Mouse (Mus musculus): ENCODE data around the gene Gcnt2. TPM values are rescaled to one million over a fixed set of nuclear protein-coding genes. Genes with fewer than 3 reads are reported as not detected.
A peak's percentile ranks its signal among the peaks of the same experiment; 100 is the strongest.
"Not testable (repeated sequence)": the region's sequence is repeated elsewhere in the genome, so short reads cannot be mapped to it uniquely, and the experiment has no call there.

Gcnt2 gene
- polyA plus RNA-seq, 1 experiment from 2014 or later: 3.9 TPM

DNA sequence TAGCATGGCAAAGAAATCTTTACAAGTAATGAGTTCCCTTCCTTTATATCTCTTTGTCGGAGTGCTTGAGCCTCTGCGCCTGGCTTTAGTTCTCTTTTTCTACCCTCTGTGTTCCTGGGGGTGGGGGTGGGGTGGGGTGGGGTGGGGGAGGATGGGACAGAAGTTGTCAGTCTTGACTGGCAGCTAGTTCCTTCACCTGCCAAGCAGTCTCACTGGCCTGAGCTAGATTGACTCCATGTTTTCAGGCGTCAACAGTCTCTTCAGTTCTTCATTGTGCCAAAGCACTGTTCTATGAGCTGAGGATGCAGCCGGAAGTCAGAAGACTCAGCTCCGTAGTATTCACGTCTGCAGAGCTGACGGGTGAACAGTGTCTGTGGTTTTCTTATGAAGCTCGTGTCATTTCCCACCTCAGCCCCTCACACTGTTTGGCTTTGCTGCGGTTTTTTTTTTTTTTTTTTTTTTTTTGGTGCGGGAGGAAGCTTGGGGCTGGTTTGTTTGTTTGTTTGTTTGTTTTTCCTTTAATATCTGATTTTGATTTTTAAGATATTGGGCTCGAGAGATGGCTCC is 62.8 kb downstream of the Gcnt2 start:
- no peaks in the 10 kb centered on the region for H3K9me3 ChIP-seq (replicated peaks)
- peaks cover 18% of the 10 kb centered on the region for H3K4me1 ChIP-seq (replicated peaks)
- H3K4me2 ChIP-seq: no peak overlapping the region
- H3K36me3 ChIP-seq: no peaks in the 10 kb centered on the region
- ATAC-seq (ENCODE audit: insufficient number of reproducible peaks, low FRiP score): no peak
- peaks cover 16% of the 10 kb centered on the region for H3K27me3 ChIP-seq (replicated peaks)
- no peak overlapping the region for H3K27ac ChIP-seq (ENCODE audit: poor library complexity, severe bottlenecking)
- WGBS: 80% methylated on average over 11 of the region's 11 CpGs
- H3K9ac ChIP-seq: no peak overlapping the region
- H3K4me3 ChIP-seq: no peak overlapping the region

DNA sequence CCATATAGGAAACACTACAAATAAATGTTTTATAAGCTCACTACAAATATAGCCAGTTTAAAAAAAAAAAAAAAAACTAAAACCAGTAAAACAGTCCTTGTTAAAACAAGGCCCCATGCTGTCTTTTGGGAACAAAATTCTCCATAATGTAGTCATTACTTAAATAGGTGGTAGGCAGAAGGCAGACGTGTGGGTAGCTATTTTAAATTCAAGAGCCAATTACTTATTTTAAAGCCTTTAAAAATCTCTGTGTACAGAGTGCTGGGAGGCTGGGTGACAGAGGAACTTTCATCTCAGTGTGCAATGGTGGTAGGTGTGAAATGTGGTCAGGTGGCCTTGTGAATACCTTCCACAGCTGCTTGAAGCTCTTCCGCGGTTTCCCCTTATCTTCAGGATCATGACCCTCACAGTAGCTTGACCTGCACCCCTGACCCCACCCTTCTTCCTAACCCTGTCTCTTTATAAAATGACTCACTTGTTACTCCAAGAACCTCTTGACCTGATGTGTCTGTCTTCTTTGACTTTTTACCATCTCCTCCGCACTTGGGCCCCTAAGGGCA is 64.3 kb downstream of the Gcnt2 start:
- Histone ChIP-seq H3K27ac (ENCODE audit: poor library complexity, severe bottlenecking) (no peak overlapping the region), H3K27me3 (replicated peaks) (peaks cover 9% of the 10 kb centered on the region), H3K9me3 (replicated peaks) (no peaks in the 10 kb centered on the region), H3K4me2 (no peak overlapping the region), H3K9ac (no peak overlapping the region), H3K4me1 (replicated peaks) (peaks cover 12% of the 10 kb centered on the region), H3K36me3 (no peaks in the 10 kb centered on the region), H3K4me3 (no peak overlapping the region)
- ATAC-seq (ENCODE audit: insufficient number of reproducible peaks, low FRiP score): no peak
- WGBS: 63% methylated on average over 4 of the region's 4 CpGs

DNA sequence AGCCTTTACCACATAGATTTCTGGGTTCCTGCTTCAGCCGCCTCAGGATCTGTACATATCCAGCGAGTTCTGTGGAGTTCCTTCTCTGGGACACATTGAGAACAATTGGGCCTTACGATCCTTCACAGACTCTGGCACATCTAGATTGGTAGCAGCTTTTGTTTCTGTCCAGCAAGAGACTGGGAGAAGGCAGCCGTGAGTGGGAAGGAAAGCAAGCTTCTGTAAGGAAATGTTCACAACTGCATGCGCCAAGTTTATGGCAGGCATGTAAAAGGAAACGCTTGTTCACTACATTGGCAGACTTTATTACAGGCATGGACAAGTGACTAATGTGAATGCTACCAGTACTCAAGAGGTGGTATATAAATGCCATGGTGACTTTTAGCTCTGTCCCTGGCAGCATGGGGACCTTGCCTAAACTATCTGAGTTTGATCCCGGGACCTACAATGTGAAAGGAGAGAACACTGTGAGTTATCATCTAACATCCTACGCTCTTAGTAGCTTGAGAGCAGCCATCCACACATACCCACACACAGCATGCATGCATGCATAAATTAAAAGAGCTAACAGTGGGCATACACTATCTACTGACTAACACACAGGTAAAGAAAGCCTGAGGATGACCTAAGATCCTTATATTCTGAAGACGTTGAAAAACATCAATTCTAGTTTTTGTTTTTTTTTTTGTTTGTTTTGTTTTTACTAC is 68.8 kb downstream of the Gcnt2 start:
- Histone ChIP-seq H3K4me1 (replicated peaks) (peaks cover 11% of the 10 kb centered on the region; the same call in 1 of the 2 replicates), H3K36me3 (no peaks in the 10 kb centered on the region), H3K27me3 (replicated peaks) (no peaks in the 10 kb centered on the region), H3K9me3 (replicated peaks) (no peaks in the 10 kb centered on the region), H3K4me3 (no peak overlapping the region), H3K9ac (no peak overlapping the region), H3K4me2 (no peak overlapping the region), H3K27ac (ENCODE audit: poor library complexity, severe bottlenecking) (no peak overlapping the region)
- ATAC-seq (ENCODE audit: insufficient number of reproducible peaks, low FRiP score): no peak
- WGBS: 75% methylated on average over 9 of the region's 9 CpGs

DNA sequence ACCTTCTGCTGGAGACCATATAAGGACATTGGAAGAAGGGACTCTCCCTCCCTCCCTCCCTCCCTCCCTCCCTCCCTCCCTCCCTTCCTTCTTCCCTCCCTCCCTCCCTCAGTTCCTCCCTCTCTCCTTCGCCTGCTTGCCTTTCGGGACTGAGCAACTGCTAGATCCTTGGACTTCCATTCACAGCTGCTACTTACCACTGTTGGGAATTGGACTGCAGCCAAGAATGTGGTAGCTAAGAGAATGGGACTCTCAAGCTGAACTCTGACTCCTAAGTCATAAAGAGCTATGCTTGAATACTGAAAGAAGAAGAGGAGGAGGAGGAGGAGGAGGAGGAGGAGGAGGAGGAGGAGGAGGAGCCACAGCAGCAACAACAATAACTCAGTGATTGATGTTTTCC is 72.3 kb downstream of the Gcnt2 start:
- Histone ChIP-seq H3K4me2 (peak overlapping the region; percentile 19; the same call in 1 of the 2 replicates), H3K27ac (ENCODE audit: poor library complexity, severe bottlenecking) (0 out of 2 replicates have a peak overlapping the region, but pooled peaks have one; percentile 27), H3K4me1 (replicated peaks) (peaks cover 11% of the 10 kb centered on the region; the same call in 1 of the 2 replicates)
- H3K9me3 ChIP-seq (replicated peaks); H3K4me3 ChIP-seq; H3K27me3 ChIP-seq (replicated peaks); H3K36me3 ChIP-seq; H3K9ac ChIP-seq: not testable (repeated sequence)
- peak; percentile 73; the same call in 1 of the 2 replicates for ATAC-seq (ENCODE audit: insufficient number of reproducible peaks, low FRiP score)
- no CpG with 5 or more reads among the region's 2 CpGs for WGBS

DNA sequence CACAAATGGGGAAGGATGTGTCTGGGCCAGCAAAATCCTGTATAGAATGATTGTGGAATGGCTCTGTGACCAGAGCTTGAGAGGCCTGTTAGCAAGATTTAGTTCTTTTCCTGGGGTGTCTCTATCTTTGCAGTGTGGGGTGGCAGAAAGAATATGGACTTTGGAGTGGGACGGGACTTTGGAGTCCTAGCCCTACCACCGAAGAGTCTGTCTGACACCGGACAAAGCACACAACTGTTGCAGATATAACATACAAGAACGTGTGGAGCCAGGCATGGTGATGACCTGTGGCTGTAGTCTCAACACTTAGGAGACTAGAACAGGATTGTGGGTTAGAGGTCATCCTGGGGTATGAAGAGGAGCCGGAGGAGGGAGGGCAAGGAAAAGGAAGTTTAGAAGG is 73.0 kb downstream of the Gcnt2 start:
- Histone ChIP-seq H3K4me3 (no peak overlapping the region), H3K27ac (ENCODE audit: poor library complexity, severe bottlenecking) (no peak overlapping the region), H3K4me2 (no peak overlapping the region), H3K4me1 (replicated peaks) (peaks cover 15% of the 10 kb centered on the region; the same call in 1 of the 2 replicates), H3K27me3 (replicated peaks) (no peaks in the 10 kb centered on the region), H3K9me3 (replicated peaks) (no peaks in the 10 kb centered on the region), H3K36me3 (no peaks in the 10 kb centered on the region), H3K9ac (no peak overlapping the region)
- WGBS: 75% methylated on average over 5 of the region's 5 CpGs
- ATAC-seq (ENCODE audit: insufficient number of reproducible peaks, low FRiP score): no peak

DNA sequence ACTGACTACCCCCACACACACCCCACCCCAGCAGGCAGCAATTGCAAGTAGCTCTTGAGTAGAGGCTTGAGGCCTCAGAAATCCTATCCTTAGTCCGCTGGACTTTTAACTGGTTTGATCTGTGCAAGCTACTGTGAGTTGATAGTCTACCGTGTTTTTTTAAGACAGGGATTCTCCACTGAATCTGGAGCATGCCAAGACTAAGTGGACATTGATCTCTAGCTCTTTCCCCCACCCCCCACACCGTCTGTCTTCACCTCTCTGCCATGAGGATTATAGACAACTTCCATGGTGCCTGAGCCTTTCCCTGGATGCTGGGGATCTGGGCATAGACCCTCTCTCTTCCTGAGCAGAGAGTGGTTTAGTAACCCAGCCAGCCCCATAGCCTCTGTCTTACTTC is 74.8 kb downstream of the Gcnt2 start:
- no peak for ATAC-seq (ENCODE audit: insufficient number of reproducible peaks, low FRiP score)
- H3K4me2 ChIP-seq: no peak overlapping the region
- WGBS: 54% methylated on average over 3 of the region's 3 CpGs

DNA sequence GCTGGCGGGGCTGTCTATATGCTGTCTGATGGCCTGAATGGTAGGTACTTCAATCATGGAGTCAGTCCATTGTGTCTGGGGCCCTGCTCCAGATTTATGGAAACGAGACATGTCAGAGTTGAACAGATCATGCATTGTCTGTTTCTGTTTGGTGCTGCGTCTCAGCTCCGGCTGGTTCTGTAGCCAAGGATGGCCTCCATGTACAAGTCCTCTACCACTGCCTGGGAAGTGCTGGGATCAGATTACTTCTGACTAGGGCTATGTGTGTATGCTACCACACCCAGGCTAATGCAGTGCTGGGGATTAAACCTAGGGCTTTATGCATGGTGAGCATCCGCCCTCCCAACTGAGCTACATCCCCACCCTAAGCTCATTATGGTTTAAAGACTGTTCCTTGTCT is 78.0 kb downstream of the Gcnt2 start:
- Histone ChIP-seq H3K9me3 (replicated peaks) (no peaks in the 10 kb centered on the region), H3K36me3 (no peaks in the 10 kb centered on the region), H3K4me3 (no peak overlapping the region), H3K27ac (ENCODE audit: poor library complexity, severe bottlenecking) (no peak overlapping the region), H3K9ac (no peak overlapping the region), H3K4me2 (no peak overlapping the region), H3K27me3 (replicated peaks) (no peaks in the 10 kb centered on the region), H3K4me1 (replicated peaks) (peaks cover 12% of the 10 kb centered on the region)
- ATAC-seq (ENCODE audit: insufficient number of reproducible peaks, low FRiP score): no peak
- 82% methylated on average over 5 of the region's 5 CpGs for WGBS

More for the DNA sequence above, 74.8 kb downstream of the Gcnt2 start:
- H3K9ac ChIP-seq: no peak overlapping the region
- H3K27ac ChIP-seq (ENCODE audit: poor library complexity, severe bottlenecking): no peak overlapping the region
- no peaks in the 10 kb centered on the region for H3K9me3 ChIP-seq (replicated peaks)
- no peaks in the 10 kb centered on the region for H3K36me3 ChIP-seq
- H3K27me3 ChIP-seq (replicated peaks): no peaks in the 10 kb centered on the region
- no peak overlapping the region for H3K4me3 ChIP-seq
- H3K4me1 ChIP-seq (replicated peaks): peaks cover 21% of the 10 kb centered on the region

DNA sequence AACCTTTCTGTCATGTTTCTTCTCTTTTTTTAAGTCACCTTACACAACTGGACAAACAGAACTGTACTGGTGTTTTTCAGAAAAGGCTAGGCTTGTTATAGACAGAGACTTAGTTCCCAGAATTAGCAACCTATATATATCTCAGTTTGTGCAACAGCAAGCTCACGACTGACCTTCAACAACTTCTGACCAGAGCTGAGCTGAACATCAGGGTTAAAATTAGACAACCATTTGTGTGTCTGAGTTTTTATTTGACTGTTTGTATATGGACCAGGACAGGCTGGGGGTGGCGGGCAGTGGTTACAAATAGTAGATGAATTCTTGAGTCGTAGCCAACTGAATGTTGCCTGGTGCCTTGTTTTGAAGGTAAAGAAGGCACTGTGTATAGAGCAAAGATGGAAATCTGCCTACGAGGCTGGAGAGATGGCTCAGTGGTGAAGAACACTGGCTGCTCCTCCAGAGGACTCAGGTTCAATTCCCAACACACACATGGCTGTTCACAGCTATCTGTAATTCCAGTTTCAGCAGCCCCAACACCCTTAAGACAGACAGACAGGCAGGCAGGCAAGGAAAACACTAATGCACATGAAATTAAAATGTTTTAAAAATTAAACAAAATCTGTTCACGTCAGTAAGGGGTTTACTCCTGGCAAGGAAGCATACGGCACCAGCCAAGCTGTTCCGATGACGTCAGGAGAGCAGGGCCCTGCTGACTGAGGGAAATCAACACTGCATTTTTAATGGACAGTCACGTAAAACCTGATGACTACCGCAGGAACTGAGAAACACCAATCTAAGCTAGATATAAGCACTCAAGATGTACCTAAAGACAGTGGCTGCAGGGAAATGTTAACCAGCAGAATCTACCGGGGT is 79.2 kb downstream of the Gcnt2 start:
- H3K9me3 ChIP-seq (replicated peaks): no peaks in the 10 kb centered on the region
- no peak overlapping the region for H3K4me3 ChIP-seq
- WGBS: 63% methylated on average over 11 of the region's 11 CpGs
- no peak for ATAC-seq (ENCODE audit: insufficient number of reproducible peaks, low FRiP score)
- peak overlapping the region; percentile 69 for H3K27ac ChIP-seq (ENCODE audit: poor library complexity, severe bottlenecking)
- H3K27me3 ChIP-seq (replicated peaks): no peaks in the 10 kb centered on the region
- no peaks in the 10 kb centered on the region for H3K36me3 ChIP-seq
- H3K4me2 ChIP-seq: no peak overlapping the region
- H3K9ac ChIP-seq: no peak overlapping the region
- H3K4me1 ChIP-seq (replicated peaks): peaks cover 10% of the 10 kb centered on the region

DNA sequence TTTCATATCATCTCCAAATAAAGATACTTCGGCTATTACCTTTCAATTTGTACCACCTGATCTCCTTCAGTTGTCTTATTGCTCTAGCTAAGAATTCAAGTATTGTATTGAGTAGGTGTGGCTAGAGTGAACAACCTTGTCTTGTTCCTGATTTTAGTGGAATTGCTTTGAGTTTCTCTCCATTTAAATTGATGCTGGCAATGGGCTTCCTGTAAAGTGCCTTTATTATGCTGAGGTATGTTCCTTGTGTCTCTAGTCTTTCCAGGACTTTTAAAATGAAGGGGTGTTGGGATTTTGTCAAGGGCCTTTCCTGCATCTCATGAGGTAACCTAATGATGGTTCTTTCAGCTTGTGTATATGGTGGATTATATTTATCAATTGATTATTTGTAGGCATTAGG is 83.5 kb downstream of the Gcnt2 start:
- Histone ChIP-seq H3K27me3 (replicated peaks) (no peaks in the 10 kb centered on the region), H3K36me3 (no peaks in the 10 kb centered on the region), H3K9ac (no peak overlapping the region), H3K27ac (ENCODE audit: poor library complexity, severe bottlenecking) (no peak overlapping the region), H3K9me3 (replicated peaks) (no peaks in the 10 kb centered on the region), H3K4me3 (no peak overlapping the region), H3K4me1 (replicated peaks) (peaks cover 32% of the 10 kb centered on the region), H3K4me2 (no peak overlapping the region)
- 76% methylated on average over 1 of the region's 1 CpGs for WGBS
- no peak for ATAC-seq (ENCODE audit: insufficient number of reproducible peaks, low FRiP score)

DNA sequence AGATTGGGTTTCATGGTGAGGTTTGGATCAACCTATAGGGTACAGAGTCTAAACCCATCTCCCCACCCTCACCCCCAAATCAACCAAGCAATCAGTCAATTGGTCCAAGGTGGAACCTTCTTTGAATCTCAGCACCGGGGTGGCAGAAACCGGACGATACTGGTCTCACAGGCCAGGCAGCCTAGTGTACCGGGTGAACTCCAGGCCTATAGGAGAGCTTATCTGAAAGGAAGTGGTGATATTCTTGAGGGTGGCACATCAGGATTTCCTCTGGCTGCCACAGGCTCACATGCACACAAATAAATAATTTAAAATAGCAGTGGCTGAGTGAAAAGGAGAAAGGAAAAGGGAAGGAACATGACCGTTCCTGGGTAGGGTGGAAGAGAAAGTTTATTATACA is 84.4 kb downstream of the Gcnt2 start:
- no peaks in the 10 kb centered on the region for H3K9me3 ChIP-seq (replicated peaks)
- peak overlapping the region; percentile 28; the same call in 1 of the 2 replicates for H3K27ac ChIP-seq (ENCODE audit: poor library complexity, severe bottlenecking)

DNA sequence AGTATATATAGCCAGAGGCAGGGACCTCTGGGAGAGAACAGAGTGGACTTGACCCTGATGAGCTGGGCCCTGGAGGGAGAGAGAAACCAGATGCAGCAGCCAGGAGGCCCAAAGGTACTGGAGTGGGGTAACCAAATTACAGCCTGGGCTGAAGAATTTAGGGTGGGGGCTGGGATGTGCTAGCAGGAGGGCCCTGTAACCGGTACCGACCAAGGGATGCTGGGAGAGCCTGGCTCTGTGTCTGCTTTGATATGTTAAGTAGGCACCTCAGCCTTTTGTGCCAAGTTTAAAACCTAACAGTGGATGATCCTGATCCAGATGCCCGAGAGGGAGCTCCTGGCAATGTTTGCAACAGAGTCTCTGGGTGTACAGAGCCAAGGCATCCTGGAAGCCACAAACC is 84.8 kb downstream of the Gcnt2 start:
- Histone ChIP-seq H3K27ac (ENCODE audit: poor library complexity, severe bottlenecking) (peak overlapping the region; percentile 28; the same call in 1 of the 2 replicates), H3K27me3 (replicated peaks) (no peaks in the 10 kb centered on the region), H3K4me1 (replicated peaks) (peaks cover 32% of the 10 kb centered on the region), H3K9ac (0 out of 2 replicates have a peak overlapping the region, but pooled peaks have one; percentile 26), H3K9me3 (replicated peaks) (no peaks in the 10 kb centered on the region), H3K4me3 (no peak overlapping the region), H3K36me3 (no peaks in the 10 kb centered on the region), H3K4me2 (no peak overlapping the region)
- 20% methylated on average over 3 of the region's 3 CpGs for WGBS
- peak; percentile 39; the same call in 1 of the 2 replicates for ATAC-seq (ENCODE audit: insufficient number of reproducible peaks, low FRiP score)

More for the DNA sequence above, 84.4 kb downstream of the Gcnt2 start:
- Histone ChIP-seq H3K4me1 (replicated peaks) (peaks cover 34% of the 10 kb centered on the region), H3K4me2 (no peak overlapping the region), H3K9ac (0 out of 2 replicates have a peak overlapping the region, but pooled peaks have one; percentile 26), H3K27me3 (replicated peaks) (no peaks in the 10 kb centered on the region), H3K4me3 (no peak overlapping the region), H3K36me3 (no peaks in the 10 kb centered on the region)
- WGBS: 27% methylated on average over 5 of the region's 5 CpGs
- ATAC-seq (ENCODE audit: insufficient number of reproducible peaks, low FRiP score): peak; percentile 25; the same call in 1 of the 2 replicates

Measured in heart, embryonic 12.5 days (tissue).